Mouse (Mus musculus) heart, postnatal 0 days (tissue): ENCODE measurements around the gene Stap1. TPM values are rescaled to one million over a fixed set of nuclear protein-coding genes. Genes with fewer than 3 reads are reported as not detected.

ENCODE experiments used
- ATAC-seq: fragments of 200-750 bp; cut with Nextera tagmentation; 2 replicates; pipeline ENCODE4 v1.8.0; 2017; ENCODE audit warnings: low read depth, moderate number of reproducible peaks, moderate library complexity; ENCODE audit not compliant: insufficient read depth
- DNase-seq: peaks from one replicate; pipeline ENCODE4 v3.0.0-alpha.2; 2016; ENCODE audit warnings: low spot score
- H3K27ac ChIP-seq: fragments of 300-500 bp; sonication (generic); 2 replicates; pipeline ENCODE4 v1.5.1; 2014; ENCODE audit warnings: low read depth, mild to moderate bottlenecking
- H3K27me3 ChIP-seq: fragments of 300-500 bp; sonication (generic); 2 replicates; pipeline ENCODE4 v1.6.1; 2014; ENCODE audit warnings: low read length, mixed read lengths; ENCODE audit not compliant: control insufficient read depth, insufficient read depth
- H3K36me3 ChIP-seq: fragments of 300-500 bp; sonication (generic); replicated peaks from 2 replicates; pipeline ENCODE4 v1.6.1; 2014; ENCODE audit warnings: low read length, mixed read lengths; ENCODE audit not compliant: control insufficient read depth, insufficient read depth
- H3K4me1 ChIP-seq: fragments of 300-500 bp; sonication (generic); 2 replicates; pipeline ENCODE4 v1.6.1; 2014; ENCODE audit warnings: antibody characterized with exemption; ENCODE audit not compliant: control insufficient read depth, insufficient read depth
- H3K4me2 ChIP-seq: fragments of 300-500 bp; sonication (generic); 2 replicates; pipeline ENCODE4 v1.6.1; 2014; ENCODE audit warnings: low read depth, mild to moderate bottlenecking, low read length, moderate library complexity
- H3K4me3 ChIP-seq: fragments of 300-500 bp; sonication (generic); 2 replicates; pipeline ENCODE4 v1.5.1; 2014; ENCODE audit warnings: low read depth, low read length
- H3K9ac ChIP-seq: fragments of 300-500 bp; sonication (generic); replicated peaks from 2 replicates; pipeline ENCODE4 v1.6.1; 2014; ENCODE audit warnings: low read depth, low read length, mixed read lengths
- H3K9me3 ChIP-seq: fragments of 300-500 bp; sonication (generic); replicated peaks from 2 replicates; pipeline ENCODE4 v1.6.1; 2016; ENCODE audit warnings: low read length; ENCODE audit not compliant: control insufficient read depth
- CTCF ChIP-seq: IDR thresholded peaks from 2 replicates; pipeline ENCODE4 v1.5.1; 2016; ENCODE audit warnings: antibody characterized with exemption, control low read depth, low read depth
- EP300 ChIP-seq: IDR thresholded peaks from 2 replicates; pipeline ENCODE4 v1.6.1; 2016; ENCODE audit warnings: antibody characterized with exemption, low read depth
- WGBS: fragments of 180-500 bp; shearing (Covaris S2); extraction: QIAGEN DNeasy Blood & Tissue Kit; methylation state at CpG from one replicate; pipeline ENCODE4 v1.1.7; 2014; 5-methylcytosine and 5-hydroxymethylcytosine counted together
- polyA plus RNA-seq: library from polyadenylated mRNA; unstranded; fragments of >200 nt; fragmentation: Nextera tagmentation; extraction: Ambion mirVana; gene quantifications from 2 replicates; pipeline ENCODE4 v1.2.1, GENCODE M21; 2015
- total RNA-seq: library from RNA; depleted of rRNA; stranded (reverse); fragments of >200 nt; gene quantifications from 2 replicates; pipeline ENCODE4 v1.2.3, GENCODE M21; 2014; ENCODE audit warnings: low replicate concordance; rRNA removed

The Stap1 gene
- total RNA-seq (0.19 TPM in 1 of 2 replicates, not detected in the other), polyA plus RNA-seq (0.22 and 0.27 TPM in 2 replicates)

- Histone ChIP-seq H3K9ac (no peak within 1 kb of the TSS), H3K27ac (no peak within 1 kb of the TSS), H3K36me3 (no peaks in the 10 kb centered on the region), H3K9me3 (no peaks in the 10 kb centered on the region), H3K4me2 (no peak within 1 kb of the TSS; the same call in 1 of the 2 replicates), H3K4me3 (peak within 1 kb of the TSS; percentile 15; the same call in 1 of the 2 replicates), H3K4me1 (no peaks in the 10 kb centered on the region), H3K27me3 (no peaks in the 10 kb centered on the region)
- TF ChIP-seq CTCF: no peak
- TF ChIP-seq EP300: no peak
- DNase-seq: no peak
- 52% methylated on average over 7 of the region's 7 CpGs for WGBS
- no peak for ATAC-seq
Observed at GRCm38 (mm10) chr5:86071538-86071937, at the start of gene Stap1. Stap1 (plus strand) TSS chr5:86071746.

- no peaks in the 10 kb centered on the region for H3K4me1 ChIP-seq
- H3K27ac ChIP-seq: no peak overlapping the region
- no peak overlapping the region for H3K4me3 ChIP-seq
- no peak for ATAC-seq
- H3K4me2 ChIP-seq: no peak overlapping the region
- no peaks in the 10 kb centered on the region for H3K9me3 ChIP-seq
- WGBS: 81% methylated on average over 2 of the region's 2 CpGs
- no peaks in the 10 kb centered on the region for H3K27me3 ChIP-seq
- H3K36me3 ChIP-seq: peaks cover 51% of the 10 kb centered on the region
- no peak for DNase-seq
- TF ChIP-seq CTCF: no peak
- no peak for TF ChIP-seq EP300
- H3K9ac ChIP-seq: no peak overlapping the region
Observed at GRCm38 (mm10) chr5:86029820-86030219, 41.7 kb upstream of the Stap1 start.

GRCm38 (mm10) chr5:86063501-86063900 is 8.0 kb upstream of the Stap1 start:
- Histone ChIP-seq H3K9me3 (no peaks in the 10 kb centered on the region), H3K9ac (no peak overlapping the region), H3K4me3 (no peak overlapping the region), H3K4me1 (peaks cover 10% of the 10 kb centered on the region; the same call in 1 of the 2 replicates), H3K4me2 (no peak overlapping the region), H3K36me3 (no peaks in the 10 kb centered on the region; the same call in 1 of the 2 replicates), H3K27me3 (no peaks in the 10 kb centered on the region), H3K27ac (no peak overlapping the region)
- DNase-seq (no peak), ATAC-seq (no peak)
- TF ChIP-seq EP300 (no peak), CTCF (no peak)
- WGBS: 74% methylated on average over 1 of the region's 1 CpGs

- no peak for TF ChIP-seq CTCF
- no peak for TF ChIP-seq EP300
- Histone ChIP-seq H3K4me1 (peaks cover 10% of the 10 kb centered on the region; the same call in 1 of the 2 replicates), H3K27ac (peak within 1 kb of the TSS; percentile 82), H3K4me3 (peak within 1 kb of the TSS; percentile 87), H3K9ac (peak within 1 kb of the TSS; percentile 82), H3K36me3 (no peaks in the 10 kb centered on the region), H3K4me2 (peak within 1 kb of the TSS; percentile 75), H3K27me3 (no peaks in the 10 kb centered on the region), H3K9me3 (no peaks in the 10 kb centered on the region)
- peak; percentile 99 for DNase-seq
- ATAC-seq: peak; percentile 99
- under 1% methylated on average over 58 of the region's 60 CpGs for WGBS
Observed at GRCm38 (mm10) chr5:86065101-86065875, 6.3 kb upstream of the Stap1 start, which contains the start of gene Cenpc1. Cenpc1 (minus strand) TSS chr5:86065583.

GRCm38 (mm10) chr5:86065876-86066550 is 5.5 kb upstream of the Stap1 start:
- Histone ChIP-seq H3K4me3 (peak overlapping the region; percentile 87), H3K36me3 (no peaks in the 10 kb centered on the region), H3K9ac (0 out of 2 replicates have a peak overlapping the region, but pooled peaks have one; percentile 13), H3K27ac (peak overlapping the region; percentile 82), H3K4me1 (peaks cover 10% of the 10 kb centered on the region; the same call in 1 of the 2 replicates), H3K4me2 (peak overlapping the region; percentile 74), H3K9me3 (no peaks in the 10 kb centered on the region), H3K27me3 (no peaks in the 10 kb centered on the region)
- ATAC-seq (peak; percentile 12; the same call in 1 of the 2 replicates), DNase-seq (peak; percentile 14)
- WGBS: under 1% methylated on average over 17 of the region's 17 CpGs
- TF ChIP-seq CTCF: no peak
- TF ChIP-seq EP300: no peak
